Mouse (Mus musculus) ES-Bruce4 (cell line): ENCODE data around the gene Fam205c.

Experiments used
- CTCF ChIP-seq: IDR thresholded peaks from one replicate; pipeline ENCODE4 v1.8.1; 2011; ENCODE audit warnings: low read depth, low read length
- EP300 ChIP-seq: IDR thresholded peaks from 2 replicates; pipeline ENCODE4 v1.6.1; 2011; ENCODE audit warnings: low read depth, low read length; ENCODE audit not compliant: insufficient read depth

- no peak for TF ChIP-seq CTCF
- no peak for TF ChIP-seq EP300
Observed at GRCm38 (mm10) chr4:42904966-42905365, 30.9 kb upstream of the Fam205c start.
